Mouse (Mus musculus): ENCODE results near the gene Cacna1g. TPM values are rescaled to one million over a fixed set of nuclear protein-coding genes. Genes with fewer than 3 reads are reported as not detected.
A peak's percentile ranks its signal among the peaks of the same experiment; 100 is the strongest.

Gene Cacna1g
- total RNA-seq, 2 experiments from 2014 or later, result 0.50 to 1.1 TPM

DNA sequence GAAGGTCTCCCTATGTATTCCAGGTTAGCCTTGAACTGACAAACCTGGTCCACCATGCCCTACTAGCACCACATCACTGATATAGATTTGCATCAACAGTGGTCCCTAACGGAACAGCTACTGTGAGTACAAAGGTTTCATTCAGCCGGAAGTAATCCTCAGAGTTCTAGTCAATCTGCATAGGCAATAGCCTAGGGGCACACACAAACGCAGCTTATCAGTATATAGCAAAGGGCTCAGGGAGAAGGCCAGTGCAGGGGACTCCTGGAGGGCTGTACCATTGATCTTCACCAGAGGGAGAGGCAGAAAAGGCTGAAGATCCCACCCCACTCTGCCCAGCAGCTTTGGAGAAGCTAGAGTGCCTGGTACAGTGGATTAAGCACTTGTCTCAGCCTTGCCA, 27.0 kb downstream of the Cacna1g start:
- DNase-seq, result no peak

DNA sequence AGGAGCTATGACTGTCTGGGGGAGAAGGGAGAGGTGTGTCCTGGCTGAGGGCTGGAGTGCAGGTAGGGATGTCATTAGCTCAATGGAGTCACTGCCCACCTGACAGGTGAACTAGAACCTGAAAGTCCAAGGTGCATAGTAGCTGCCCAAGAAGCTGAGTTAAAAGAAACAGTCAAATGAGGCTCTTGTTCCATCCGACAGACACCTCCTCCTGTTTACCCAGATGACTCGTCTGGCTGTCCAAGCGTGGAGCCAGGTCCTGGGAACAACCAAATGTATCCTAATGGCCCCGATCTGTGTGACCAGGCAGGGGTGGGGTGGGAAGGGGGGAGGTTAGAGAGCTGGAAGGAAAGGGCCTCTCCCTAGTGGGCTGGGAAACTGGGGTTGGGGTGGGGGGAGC, 28.7 kb downstream of the Cacna1g start:
- no peak for DNase-seq

DNA sequence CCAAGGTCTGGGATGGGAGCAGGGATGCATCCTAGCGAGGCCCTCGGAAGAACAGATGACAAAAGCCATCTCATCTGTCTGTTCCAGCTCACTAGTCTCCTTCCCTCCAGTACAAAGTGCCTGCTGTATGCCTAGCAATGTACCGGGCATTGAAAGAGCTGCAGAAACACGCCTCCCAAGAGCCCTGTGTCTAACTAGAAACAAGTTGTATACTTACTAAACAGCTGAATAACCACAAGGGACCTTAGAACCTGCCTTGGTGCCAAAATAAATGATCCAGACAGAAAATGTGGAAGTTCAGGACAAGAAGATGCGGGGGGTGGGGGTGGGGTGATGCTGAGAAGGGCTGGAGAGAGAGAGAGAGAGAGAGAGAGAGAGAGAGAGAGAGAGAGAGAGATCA, 29.2 kb downstream of the Cacna1g start:
- no peak for DNase-seq

DNA sequence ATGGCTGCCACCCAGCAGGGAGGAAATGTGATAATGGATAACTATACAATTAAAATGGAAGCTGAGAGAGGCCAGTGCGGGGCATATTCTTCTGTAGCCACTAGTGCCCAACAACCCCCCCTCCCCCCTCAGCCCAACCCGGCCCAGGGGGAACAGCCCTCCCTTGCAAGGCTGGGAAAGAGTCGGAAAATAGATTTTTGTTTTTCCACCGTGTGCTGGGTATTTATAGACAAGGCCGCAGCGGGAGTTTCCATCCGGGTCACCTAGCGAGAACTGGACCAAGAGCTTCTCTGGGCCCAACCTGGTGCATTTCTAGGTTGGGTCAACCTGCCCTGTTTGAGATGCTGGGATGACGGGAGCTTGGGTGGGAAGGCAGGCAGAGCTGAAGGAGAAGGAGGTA, 32.2 kb downstream of the Cacna1g start:
- DNase-seq, result no peak

DNA sequence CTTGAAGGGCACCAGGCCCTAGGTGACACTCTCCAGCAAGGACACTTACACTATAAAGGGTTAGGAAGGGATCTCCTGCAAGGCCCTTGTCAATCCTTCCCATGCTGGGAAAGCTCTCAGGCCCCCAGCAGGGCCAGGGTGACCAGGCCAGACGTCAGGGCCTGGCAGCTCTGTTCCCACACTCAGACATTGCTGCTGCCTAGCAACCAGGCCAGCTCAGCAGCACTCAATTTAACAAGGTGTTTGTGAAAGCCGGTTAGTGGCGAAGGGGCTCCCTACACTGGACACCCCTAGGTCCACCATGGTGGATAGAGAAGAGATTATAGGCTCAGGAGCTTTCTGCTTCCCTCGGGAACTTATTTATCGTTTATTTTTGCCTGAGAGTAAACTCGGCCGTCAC, 32.9 kb downstream of the Cacna1g start:
- no peak for DNase-seq

DNA sequence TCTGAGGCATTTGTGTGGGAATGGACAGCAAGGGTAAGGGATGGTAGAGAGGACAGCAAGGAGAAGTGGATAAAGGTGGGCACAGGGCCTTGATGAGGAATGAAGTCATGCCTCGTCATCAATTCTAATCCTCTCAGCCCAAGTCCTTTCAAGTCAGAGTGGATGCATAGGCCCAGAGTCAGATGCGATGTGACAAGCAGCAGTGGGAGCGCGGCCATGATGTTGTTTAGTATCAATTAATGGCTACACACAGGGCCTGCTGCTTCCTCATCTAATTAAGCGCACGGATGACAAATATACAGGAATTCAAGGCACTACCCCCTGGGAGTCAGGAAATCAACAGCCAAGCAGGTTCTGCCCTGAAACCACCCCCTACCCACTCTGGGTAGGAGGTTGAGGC, 33.6 kb downstream of the Cacna1g start:
- DNase-seq, result no peak

DNA sequence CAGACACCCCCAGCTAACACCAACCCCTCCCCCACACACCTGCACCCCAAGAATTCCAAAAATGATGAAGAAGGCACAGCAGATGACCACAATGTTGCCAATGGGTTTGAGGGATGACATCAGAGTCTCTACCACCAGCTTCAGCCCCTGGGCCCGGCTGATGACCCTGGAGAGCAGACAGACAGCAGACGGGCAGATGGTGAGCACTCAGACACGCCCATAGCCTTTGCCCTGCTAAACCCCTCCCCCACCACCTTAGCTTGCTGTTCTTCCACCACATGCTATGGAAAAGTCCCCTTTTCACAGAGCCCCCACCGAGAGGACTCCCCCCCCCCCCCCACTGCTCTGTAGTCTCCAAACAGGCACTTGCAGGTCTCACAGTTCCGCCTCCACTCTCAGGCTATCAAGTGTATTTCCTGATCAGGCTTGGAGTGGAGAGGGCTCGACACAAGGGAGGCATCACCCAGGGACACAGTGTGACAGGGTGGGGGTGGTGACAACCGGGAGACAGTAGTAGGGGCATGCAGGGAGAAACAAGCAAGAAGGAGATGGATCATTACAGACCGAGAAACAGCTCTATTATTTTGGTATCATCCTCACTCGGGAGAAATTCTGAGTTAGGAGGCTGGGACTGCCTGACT, 44.9 kb downstream of the Cacna1g start:
- DNase-seq, result no peak

DNA sequence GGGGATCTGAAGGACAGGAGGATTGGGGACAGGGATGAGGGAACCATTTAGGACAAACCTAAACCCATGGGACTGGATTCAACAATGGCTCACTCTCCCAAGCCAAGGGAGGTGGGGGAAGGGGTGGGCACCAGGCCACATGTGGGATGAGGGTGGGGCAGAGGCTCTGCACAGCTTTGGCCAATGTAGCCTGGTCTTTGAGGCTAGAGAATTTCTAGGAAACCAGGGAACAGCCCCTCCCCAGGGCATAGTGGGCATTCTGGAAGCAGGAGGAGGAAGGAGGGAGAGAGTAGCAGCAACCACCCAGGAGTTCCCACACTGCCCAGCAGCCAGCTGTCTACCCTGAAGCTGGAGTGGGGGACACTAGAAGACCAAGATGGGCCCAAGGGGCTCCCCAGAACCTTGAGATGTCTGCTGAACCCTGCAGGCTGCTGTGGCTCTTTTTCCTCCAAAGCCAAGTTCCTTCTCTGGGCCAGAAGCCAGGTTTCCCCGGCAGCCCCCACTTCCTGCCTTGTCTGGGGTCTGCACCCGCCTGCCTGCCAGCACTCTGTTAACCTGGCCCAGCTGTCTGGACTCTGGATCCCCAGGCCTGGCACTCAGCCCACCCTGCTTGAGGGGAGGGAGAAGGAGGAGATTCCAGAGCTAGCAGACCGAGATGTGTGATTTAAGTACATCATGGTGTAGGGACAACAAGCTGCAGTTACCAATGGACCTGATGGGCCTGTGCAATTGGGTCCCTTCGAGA, 45.7 kb downstream of the Cacna1g start:
- peak; percentile 43 to 52 for DNase-seq

DNA sequence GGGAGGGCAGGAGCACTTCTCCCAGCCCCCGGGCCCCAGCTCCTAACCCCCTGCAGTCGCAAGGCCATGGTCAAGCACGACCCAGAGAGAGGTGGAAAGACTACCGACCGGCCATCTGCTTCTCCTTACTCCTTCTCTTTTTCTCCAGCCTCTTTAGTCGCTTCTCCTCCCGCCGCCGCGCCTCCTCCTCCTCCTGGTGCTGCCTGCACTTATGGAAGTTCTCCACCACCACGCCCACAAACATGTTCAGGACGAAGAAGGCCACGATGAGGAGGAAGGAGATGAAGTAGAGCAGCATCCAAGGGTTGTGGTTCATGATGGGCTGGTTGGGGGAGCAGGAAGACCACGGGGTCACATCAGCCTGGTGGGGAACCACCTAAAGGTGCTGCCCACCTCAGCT, 48.3 kb downstream of the Cacna1g start:
- DNase-seq, result no peak

DNA sequence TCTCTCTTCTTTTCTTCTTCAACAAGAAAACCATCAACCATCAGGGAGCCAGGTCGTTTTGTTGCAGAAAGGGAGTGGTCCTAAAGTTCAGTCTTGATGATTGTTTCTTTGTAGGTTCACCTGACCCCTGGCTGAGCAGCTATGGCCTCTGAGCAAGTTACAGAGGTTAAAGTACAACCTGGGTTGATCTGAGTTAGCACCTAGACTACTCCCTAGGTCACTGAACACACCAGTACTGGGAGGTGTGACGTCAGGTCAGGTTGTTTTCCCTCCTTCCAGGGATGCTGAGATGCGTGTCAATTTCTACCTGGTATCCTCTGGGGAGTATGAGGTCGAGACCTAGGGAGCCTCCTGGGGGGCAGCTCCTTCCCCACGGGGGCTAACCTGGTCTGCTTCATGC, 48.8 kb downstream of the Cacna1g start:
- no peak for DNase-seq

DNA sequence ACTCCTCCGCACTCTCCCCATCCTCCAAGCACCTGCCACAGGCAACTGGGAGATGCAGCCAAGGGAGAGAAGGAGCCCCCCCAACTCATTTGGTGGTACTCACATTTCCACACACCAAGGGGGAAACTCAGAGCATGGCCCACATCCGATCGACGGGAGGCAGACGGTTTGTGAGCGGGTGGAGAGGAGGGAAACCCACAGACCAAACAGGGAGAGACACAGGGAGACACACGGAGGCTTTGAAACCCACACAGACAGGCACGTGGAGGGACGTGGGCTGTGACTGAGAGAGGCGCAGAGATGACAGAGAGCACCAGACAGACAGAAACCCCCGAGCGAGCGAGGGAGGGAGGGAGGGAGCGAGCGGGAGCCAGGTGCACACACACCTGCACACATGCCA, 49.6 kb downstream of the Cacna1g start:
- DNase-seq, result no peak

DNA sequence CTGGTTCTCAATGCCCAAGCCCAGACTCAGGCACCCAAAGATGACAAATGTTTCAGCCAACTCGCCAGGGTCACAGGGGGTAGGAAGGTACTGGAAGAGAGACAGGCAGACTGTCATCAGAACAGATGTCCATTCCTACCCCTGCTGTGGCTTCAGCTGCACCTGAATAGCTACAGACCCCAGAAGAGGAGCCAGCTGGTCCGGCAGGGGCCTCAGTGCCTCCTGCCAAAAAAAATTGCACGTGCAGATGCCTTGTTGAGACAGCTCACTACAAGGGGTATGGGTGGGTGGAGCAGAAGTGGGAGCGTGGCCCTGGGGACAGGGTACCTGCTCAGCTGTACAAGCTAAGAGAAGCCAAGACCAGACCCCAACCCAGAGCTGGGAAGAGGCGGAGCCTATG, 50.1 kb downstream of the Cacna1g start:
- DNase-seq, result no peak

DNA sequence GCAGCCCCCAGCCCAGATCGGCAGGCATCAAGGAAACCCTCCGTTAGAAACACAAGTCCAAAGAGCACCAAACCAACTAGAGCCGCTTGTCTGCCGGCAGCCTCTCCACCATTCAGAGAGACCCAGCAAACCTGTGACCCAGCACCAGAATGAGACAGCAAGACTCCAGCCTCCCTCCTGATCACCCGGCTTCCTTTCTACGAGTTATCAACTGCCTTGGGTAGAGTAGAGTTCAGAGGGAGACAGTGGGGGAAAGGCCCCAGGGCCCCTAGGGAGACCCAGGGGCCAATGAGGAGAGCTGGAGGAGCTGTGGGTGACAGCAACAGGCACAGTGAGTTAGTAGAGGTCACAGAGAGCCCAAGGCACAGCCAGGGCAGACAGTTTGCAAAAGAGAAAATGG, 53.0 kb downstream of the Cacna1g start:
- no peak for DNase-seq

DNA sequence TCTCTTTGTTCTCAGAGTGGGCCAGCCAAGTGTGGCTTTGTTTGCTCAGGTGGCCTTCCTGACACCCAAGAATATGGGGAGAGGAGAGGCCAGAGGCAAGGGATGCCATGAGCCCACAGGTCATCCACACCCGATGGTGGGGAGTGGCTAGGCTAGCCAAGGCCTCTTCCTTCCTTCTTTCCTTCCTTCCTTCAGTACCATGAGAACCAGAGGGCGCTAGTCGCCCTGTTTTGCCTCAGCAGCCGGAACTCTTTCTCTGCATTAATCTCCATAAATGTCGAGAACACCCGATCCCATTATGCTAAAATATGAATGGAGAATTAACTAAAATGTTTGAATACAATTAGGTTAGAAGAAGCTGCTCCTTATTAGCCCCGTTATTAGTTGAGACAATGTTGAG, 53.7 kb downstream of the Cacna1g start:
- peak; percentile 44 to 62 for DNase-seq

DNA sequence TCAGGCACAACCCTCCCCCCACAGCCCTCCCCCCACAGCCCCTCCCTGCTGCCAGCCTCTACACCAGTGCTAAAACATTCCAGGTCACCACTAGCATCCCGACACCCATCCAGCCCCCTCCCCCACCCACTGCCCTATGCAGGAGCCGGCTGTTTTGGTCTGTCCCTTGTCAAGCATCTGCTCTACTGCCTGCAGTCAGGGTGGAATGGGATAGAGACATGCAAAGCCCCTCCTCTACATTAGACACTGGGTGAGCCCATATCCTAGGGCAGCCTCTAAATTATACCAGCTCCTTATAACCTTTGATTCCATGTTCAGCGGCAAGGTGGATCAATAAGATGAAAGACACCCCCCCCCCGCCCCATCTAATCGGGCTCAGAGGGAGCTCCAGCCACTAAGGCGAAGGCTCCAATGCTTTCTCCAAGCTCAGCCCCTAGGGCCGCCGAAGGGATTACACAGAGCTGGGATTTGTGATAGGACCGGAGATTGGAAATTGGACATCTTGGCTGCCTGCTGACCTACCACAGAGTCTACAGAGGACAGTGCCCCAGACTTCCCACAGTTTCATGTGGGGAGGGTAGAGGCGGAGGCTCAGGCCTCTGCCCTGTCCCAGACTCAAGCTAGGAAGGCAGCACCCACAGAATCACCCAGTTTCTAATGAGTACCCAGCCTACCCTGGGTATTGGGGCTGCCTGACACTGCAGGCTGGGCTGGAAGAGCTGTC, 54.8 kb downstream of the Cacna1g start:
- DNase-seq, result no peak

DNA sequence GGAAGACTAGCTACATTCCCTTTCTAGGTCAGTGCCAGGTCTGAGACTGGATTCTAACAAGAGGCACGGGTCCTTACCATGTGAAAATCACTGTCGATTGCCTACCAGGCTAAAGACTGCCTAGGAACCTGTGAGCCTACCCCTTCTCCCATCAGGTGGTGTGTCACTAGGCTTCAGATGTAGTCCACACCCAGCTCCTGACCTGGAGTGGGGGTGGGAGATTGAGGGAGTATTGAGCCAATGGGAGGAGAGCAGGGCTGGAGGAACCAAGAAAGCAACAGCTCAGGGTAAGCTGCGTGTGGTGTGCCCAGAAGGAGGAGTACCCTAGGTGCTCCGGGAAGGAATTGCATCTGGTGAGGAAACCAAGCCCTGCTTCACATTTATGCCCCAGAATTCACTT, 60.0 kb downstream of the Cacna1g start:
- no peak for DNase-seq

DNA sequence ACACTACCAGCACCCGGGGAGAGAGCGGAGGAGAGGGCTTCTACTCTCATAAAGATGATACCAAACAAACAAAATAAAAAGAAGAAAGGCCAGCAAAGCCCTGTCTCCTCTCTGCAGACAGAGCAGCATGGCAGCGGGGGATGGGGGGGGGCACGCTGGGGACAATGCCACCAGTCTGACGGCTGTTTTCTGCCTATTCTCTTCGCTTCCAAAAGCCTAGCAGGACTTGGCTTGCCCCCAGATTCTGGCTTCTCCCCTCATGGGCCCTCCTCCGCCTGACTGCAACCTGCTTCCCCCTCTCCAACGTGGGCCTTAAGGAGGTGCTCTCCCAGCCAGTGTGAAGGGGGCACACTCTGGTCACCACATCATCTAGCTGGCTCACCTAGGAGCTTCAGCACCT, 60.5 kb downstream of the Cacna1g start:
- no peak for DNase-seq

DNA sequence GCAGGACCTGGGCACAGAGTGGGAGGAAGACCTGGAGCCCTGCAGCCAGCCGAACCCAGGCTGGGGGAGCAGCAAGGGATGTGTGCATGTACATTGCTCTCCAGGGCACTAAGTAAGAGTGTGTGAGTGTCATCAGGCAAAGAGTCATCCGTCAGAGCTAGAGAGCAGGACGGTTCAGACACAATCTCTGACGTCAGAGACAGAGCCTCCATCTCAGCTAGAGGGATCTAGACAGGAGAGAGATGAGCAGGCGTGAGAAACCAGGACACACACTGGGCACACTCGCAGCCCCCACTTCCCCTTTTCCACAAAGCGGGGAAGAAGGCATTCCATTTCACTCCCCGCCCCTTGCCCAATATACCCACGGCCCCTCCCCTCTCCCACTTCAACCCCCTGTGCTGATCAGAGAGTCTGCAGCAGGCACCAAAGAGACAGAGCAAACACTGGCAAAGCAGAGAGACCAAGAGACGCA, 61.0 kb downstream of the Cacna1g start:
- DNase-seq, result no peak

DNA sequence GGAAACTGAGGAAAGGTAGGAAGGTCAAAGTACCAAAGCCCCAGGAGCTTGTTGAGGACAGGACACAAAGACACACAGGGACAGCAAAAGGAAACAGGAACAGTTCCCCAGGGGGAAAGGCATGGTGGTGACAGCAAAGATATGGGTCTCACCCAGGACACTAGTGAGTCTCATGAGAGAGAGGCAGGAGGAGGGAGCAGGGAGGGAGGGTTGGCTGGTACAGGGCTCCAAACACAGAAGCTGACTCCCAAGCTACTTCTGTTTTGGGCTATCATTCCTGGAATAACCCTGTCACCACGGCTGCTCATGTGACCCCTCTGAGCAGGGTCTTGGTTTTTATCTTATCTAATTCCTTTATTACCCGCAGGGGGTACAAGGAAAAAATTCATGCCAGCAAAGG, 61.4 kb downstream of the Cacna1g start:
- no peak for DNase-seq

DNA sequence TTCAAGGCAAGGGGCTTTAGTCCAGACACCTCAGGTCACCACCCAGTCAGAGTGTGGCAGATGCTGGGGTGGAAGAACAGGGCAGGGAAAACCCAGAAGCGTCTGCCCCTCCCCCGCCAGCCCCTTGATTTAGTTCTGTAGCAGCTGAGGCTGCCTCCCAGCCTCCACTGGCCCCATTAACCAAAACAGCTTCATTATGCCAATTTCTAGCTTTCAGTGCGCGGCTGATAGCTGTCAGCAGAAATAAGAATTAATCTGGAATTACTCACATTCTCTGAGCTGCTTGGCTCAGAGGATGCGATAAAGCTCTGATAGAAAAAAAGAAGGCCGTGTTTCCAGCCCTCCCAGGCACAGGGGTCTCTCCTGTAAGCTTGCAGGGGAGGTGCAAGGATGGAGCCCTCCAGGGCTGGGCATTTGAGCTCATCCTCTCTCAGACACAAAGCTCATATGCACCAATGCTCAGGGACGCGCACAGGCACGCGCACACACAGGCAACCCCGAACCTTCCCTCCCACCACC, 66.1 kb downstream of the Cacna1g start:
- DNase-seq, result no peak

DNA sequence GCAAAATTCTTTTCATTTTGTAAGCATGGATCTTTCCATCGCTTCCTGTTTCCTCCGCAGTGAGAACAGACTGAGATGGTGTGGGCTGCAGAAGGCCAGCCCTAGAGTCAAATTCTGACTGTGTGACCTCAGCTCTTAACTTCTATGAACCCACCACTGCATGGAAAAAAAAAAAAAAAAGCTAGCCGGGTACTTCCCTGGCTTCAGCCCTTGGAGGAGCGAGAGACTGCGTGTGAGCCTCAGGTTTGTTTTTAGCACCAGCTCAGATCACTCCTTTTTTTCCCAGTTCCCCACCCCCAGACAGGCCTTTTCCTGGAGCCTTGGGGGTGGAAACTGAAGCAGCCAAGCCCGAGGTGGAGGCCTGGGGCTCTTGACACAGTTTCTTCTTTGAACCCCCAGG, 68.7 kb downstream of the Cacna1g start:
- no peak for DNase-seq

DNA sequence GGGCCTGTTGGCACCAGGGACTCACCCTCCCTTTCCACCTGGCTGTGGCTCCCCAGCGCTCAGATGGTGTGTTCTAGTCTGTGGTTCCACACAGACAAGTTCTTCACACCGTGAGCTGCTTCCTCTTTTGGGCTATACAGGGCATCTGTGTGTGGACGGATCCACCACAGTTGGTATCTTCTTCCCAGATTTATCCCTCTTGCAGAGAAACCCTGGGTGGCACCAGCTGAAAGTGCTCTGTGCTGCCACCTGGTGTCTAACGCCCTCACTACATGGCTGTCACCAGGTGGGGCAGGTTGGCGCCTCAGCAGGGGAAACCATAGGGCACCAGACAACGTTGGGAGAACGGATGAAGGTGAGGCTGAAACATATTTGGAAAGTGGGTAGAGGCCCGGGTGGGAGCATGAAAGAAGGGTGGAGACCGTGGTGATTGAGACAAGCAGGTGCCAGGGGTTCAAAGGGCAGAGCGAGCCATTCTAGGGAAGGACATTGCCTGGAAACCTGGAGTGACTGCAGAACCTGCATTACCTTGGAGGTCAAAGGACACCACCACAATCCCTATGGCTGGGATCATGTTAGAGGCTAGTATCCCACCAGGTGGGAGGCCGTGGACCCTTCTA, 69.2 kb downstream of the Cacna1g start:
- peak; percentile 85 to 89 for DNase-seq

DNA sequence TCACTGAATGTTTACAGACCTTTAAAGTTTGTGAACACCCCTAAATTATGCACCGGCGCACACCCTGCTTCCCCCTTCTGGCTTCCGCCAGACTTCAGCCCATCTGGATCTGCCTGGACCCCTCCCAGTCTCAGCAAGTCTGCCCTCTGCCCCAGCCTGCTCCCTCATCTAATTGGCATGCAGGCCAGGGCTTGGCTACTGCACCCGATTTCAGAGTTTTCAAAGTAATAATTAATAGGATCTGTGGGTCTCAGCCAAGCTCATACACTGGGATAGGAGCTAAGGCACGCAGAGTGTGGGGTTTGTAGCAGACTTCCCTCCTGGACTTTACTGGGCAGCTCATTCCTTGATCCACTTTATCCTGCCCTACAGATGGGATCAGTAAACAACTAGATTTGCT, 69.8 kb downstream of the Cacna1g start:
- no peak for DNase-seq

All from adrenal gland, postnatal 36 days (tissue).